Mouse (Mus musculus) brain, embryonic 14.5 days (tissue): ENCODE measurements at regions not wholly inside any gene's neighbourhood (a gene's known extent, or its start where the extent isn't known, plus 50 kb on each side); places are given as distances from the start of the nearest gene placed in this dataset.

Experiments used
- CTCF ChIP-seq: fragments of 200-500 bp; IDR thresholded peaks from 2 replicates; pipeline ENCODE4 v1.5.1; 2012; ENCODE audit warnings: inconsistent platforms, mild to moderate bottlenecking, moderate library complexity, borderline replicate concordance; ENCODE audit not compliant: insufficient read depth, insufficient read length; ENCODE audit errors: extremely low read depth
- POLR2A ChIP-seq: fragments of 200-500 bp; IDR thresholded peaks from 2 replicates; pipeline ENCODE4 v1.6.1; 2012; ENCODE audit warnings: mild to moderate bottlenecking, inconsistent platforms, borderline replicate concordance; ENCODE audit not compliant: poor library complexity, insufficient read depth, insufficient read length, severe bottlenecking; ENCODE audit errors: extremely low read depth

DNA sequence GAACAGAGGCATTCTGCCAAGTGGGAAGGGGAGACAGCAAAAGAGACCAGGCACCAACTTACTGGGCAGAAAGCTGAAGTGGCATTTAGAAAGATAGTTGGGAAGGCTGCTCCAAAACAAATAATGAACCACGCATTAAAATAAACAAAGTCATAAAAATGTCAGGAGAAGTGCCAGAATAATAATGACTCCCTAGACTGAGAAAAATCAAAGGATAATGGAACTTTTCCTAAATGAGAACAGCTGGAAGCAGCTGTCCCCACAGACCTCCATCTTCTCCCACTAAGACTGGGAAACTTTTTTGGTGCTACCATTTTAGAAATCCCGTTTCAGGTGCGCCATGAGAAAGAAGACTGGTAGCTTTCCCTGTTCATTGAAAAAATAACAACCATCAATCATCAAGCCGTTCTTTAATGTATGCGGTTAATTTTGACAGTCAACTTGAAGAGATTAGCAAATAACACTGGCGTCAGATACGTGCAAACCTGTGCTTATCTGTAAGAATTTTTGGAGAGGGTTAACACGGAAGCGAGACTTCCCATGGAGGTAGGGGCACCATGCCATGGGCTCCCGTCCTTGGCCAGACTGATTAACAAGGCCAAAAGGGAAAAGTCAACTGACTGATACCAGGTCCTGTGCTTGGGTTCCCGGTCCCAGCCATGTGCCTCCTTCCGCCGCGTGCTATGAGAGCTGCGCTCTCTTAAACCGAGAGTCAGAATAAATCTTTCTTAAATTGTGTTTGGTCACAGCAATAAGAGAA, 286.1 kb upstream of the Id4 start:
- TF ChIP-seq CTCF (no peak), POLR2A (no peak)
